Mouse (Mus musculus): Measurements from ENCODE around the gene Synm.

Gene Synm

DNA sequence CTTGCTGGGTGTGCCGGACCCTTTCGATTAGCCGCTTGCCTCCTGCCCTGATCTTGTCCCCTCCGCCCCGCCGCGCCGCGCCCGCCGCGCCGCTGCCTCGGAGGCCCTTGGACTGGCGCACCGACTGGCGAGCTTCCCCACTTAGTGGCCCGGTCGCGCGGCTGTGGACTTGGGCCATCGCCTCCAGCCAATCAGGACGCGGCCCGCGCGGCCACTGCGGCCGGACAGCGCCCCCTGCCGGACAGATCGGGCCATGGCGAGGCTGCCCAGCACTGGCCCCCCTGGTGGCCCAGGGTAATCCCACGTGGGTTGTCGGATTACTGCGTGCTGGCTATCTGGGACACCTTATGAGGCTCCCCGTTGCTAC, at the start of gene Synm:
Gene Synm (minus strand): TSS at position 114 of the 367 bp plus-strand sequence.
- peak; percentile 86 for DNase-seq

DNA sequence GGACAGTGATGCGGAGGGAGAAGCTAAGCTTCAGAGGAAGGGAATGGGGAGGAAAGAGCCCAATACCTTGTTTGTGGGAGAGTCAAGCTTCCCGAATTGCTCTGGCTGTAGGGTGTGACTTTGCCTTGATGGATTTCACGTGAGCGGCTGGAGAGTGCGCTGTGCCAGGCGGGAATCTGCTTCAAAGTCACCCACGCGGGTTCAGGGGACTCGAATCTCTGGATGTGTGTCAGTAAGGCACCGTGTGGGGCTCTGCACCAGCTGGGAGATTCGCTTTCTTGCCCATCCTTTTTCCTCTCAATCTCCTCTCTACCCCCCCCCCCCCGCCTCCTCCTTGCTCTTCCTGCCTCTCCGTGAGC, 44.3 kb upstream of the Synm start:
- DNase-seq, result no peak

DNA sequence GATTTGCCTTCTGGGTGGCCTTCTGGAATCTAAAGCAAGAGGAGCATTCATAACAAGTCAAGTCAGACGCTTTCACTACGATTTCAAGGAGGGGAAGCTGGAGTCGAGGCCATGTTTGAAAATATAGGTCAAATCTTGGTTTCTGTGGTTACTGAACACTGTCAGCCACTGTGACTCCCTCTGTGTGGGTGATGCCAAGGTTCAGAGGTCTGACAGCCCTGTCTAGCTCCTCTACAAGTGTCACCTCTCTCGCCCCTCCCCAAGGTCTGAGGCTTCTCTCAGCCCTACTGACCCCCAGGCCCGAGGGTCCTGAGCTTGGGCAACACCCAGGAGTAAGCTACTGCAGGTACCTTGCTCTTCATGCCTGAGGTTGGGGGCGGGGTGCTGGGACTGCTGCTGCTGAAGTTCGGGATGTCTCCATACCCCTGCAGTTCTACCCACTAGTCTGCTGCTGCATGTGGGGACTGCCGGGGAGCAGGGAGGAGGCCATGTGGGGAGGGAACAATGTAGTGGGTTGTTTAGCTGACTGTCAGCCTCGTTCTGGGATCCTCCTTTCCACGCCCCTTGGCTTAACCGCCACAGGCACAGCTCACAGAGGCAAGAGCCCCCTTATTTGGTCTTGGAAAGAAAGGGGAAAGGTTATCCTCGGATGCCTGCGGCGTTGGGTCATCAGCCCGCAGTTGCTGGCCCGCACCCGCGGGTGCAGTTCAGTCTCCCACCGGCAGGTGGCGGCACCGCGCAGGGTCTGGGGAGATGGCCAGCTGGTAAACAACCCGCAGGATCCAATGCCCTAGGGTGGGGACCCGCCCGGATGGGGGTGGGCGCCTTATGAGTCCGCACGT, 43.7 kb upstream of the Synm start:
- DNase-seq, result peak; percentile 88

DNA sequence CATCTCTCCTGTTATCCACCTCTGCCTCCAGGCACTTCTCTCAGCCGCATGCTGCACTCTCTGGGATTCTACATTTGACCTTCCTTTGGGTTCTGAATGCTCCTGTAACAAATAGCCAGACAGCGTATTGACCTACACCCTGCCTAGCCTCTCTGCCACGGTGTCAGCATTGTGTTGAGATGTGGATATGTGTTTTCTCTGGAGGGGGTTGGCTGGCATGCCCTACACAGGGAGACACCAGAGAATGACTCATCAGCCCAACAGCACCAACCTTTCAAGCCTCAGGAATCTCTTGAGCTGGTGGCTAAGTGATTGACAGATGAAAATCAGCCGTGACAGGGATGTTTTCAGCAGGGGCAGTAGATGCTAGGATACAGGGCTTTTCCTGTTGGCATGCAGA, 41.5 kb upstream of the Synm start:
- DNase-seq, result no peak

DNA sequence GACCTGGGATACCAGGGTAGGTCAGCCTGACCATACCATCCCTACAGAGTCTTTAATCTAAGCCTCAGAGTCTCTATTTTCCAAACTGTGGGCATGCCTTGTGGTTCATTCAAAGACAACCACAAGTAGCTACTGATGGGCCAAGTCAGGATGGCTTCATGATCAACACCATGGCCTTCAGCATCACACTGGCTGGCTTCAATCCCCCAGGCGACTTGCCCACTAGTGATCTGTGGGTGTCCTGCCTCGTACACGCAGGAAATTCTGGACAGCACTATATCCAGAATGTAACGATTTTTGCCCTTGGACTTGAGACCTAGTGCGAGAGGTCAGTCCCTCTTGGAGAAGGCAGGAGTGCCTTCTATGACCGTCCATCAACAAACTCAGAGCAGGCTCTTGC, 41.0 kb upstream of the Synm start:
- DNase-seq, result no peak

DNA sequence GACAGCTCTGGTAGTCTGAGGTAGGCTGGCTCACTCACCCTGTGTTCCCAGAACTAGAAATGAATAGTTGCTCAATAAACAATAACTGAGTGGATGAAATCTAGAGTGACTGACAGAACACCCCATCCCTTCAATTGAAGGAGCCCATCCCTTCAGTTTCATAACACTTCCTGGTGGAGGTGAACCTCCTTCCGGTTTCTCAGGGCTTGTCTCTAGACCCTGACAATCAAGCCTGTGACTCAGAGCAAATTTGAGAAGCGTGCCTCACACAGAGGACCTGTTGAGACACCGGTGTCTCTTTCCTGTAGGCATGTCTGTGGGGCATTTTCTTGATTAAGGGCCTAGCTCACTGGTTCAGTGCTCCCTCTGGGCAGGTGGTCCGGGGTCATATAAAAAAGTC, 38.9 kb upstream of the Synm start:
- no peak for DNase-seq

DNA sequence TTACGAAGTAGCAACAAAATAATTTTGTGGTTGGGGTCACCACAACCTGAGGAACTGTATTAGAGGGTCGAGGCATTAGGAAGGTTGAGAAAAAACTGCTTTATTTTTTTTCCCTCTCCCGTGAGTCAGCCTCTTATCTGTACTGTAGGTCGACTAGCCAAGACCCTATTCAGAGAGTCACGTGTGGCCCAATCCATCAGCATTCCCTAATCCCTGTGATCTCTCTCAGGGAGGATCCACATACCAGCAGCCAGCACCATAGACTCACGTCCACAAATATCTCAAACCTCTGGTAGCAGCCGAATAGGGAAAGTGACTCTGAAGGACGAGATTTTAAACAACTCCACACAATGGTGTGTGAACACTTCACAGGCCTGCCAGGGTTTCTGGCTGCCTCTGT, 37.5 kb upstream of the Synm start:
- no peak for DNase-seq

DNA sequence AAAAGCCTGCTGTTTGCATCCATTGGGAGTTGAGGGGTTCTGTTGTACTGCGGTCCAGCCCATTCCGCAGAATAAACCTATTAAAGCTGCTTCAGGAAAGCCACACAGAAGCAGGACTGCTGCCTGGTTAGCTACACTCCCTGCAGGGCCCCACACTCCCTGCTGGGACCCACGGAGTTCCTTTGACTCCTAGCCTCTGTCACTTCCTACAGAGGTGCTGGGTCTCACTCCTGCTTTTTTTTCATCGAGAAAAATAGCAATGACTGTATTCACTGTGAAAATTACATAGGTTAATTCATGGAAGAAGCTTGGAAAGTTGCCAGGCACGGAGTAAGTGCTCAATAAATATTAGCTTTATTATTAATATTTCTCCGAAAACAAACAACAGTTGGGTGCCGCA, 33.9 kb upstream of the Synm start:
- DNase-seq, result no peak

DNA sequence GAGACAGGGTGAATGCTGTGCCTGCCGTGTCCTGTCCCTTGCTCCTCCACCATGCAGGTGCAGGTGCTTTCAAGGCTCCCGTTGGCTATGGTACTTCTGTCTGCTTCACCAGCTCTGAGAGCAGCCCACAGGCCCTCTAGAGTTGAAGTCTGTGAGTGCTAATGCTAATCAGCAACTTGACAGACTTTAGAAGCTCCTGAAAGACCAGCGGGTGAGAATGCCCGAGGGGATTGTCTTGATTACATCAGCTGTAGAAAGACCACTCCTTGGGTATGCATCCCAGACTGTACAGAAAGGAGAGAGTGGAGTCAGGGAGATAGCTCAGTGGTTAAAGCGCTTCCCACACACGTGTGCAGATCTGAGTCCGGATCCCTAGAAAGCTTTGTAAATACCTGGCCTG, 31.7 kb upstream of the Synm start:
- DNase-seq, result no peak

DNA sequence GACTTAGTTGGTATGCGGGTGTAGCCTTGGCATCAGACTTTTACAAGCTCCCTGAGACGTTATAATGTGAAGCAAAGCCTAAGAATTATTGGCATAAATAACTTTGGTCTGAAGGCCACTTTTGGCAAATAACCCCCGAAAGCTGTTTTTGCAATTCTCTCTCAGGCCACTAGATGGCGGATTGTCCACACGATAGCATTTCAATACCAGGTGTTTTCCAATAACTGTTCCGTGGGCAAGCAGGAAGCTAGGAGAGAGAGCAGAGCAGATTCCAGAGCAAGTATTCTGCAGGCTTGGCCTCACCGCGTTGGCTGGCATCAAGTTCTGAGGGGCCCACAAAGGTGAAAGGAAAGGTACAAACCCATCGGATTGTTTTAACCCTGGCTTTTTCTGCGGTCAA, 29.2 kb upstream of the Synm start:
- DNase-seq, result peak; percentile 71

DNA sequence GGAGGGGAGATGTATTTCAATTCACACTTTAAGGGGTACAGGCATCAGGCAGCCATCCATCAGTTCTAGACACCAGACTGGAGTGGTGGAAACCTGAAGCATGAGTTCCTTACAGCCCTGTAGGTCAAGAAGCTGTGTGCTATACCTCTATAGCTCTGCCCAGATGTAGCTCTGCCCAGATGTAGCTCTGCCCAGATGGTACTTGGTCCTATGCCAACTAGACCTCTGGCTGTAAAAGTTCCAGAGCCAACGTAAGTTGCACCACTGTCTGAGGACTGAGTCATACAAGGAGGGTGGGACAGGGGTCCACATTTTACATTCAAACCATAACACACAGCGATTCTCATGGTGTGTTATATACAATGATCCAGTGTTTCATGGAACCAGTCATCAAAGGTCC, 28.3 kb upstream of the Synm start:
- DNase-seq, result no peak

DNA sequence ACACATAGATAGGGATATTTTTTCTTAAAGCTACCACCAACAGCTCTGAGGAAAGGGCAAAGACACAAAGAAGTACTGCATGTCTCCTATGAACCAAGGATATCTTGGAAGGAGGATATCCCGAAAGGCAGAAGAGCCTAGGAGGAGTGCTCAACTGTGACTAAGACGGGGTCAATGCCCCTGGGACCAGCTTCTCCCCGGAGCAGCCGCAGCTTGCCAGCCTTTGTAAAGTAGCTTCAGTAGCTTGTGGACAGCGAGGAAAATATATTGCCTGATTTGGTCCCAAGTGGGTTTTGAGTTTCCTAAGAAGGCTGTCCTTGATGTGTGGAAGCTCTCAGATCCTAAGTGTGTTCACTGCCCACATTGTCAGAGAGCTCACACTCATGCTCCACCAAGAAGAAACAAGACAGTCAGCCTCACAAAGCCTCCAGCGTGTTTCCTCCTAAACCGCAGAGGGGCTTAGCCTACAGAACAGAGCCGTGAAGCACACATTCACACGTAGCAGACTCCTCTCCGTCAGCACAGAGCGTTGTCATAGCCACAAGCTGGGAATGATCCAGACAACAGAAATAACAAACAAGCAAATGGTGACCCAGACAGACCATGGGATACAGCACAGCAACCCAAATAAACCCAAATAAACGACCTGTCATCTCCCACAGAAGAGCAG, 17.2 kb upstream of the Synm start:
- DNase-seq, result no peak

DNA sequence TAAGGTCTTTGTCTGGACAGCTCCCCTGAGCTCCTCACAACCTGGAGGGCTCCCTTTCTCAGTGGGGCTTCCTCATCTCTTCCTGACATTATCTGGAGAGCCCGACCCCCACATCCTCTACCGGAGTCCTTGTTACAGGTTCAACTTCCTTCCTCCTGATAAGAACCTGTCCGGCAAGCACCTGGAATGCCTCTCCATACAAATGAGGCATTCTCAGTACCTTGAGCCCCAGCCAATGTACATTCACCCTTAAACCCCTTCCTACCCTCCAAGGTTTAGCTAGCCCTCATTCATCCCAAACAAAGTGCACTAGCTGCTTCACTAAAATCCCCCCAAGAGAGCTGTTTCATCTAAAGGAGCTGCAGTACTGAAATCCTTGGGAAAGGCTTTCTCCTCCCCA, 16.1 kb upstream of the Synm start:
- no peak for DNase-seq

DNA sequence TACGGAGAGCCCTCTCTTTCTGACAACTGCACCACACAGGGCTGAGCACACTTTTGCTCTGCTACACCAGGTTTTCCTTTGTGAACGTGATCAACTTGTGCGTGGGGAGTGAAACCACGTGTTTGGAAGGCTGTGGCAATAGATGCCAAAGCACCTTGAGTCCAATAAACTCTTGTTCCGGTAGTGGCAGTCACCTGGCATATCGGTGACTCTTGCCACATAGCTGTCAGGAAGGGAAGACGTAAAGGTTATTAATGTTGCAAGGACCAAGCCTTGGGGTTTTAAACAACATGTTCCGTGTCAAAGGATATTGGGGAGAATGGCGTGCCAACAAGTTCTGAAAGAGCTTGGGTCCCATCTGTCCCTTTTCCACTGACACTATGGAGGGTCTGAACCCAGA, 12.7 kb upstream of the Synm start:
- DNase-seq, result no peak

DNA sequence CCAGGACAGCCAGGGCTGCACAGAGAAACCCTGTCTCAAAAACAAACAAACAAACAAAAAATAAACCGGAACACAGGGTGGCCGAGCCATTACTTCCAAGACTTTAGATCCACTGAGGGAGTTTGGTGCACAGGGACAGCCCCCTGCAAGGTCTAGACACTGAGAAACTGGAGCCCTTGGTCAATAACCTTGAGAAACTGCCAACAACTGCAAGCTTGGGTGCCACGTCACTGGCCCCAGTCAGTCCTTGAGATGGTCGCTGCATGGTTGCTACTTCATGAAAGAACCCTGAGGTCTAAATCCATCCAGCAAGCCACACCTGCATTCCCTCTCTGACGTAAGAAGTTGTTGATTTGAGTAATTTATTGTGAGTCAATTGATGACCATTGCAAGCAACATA, 9.9 kb upstream of the Synm start:
- no peak for DNase-seq

DNA sequence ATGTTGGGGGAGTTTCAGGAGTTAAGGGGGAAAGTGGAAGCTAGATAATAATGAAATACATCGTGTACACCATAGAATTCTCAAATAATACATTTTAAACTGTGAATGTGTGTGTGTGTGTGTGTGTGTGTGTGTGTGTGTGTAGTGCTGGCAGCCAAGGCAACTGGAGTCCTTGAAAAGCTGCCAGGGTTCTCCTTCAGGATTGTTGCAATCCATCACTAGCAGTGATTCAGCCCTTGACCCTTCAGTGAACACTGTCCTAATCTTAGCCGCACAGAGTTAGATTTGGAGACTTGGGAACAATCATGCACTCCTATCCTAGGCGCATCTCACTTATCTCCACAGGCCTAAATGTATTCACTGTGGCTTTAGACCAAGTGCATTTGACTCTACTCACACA, 8.6 kb upstream of the Synm start:
- no peak for DNase-seq

DNA sequence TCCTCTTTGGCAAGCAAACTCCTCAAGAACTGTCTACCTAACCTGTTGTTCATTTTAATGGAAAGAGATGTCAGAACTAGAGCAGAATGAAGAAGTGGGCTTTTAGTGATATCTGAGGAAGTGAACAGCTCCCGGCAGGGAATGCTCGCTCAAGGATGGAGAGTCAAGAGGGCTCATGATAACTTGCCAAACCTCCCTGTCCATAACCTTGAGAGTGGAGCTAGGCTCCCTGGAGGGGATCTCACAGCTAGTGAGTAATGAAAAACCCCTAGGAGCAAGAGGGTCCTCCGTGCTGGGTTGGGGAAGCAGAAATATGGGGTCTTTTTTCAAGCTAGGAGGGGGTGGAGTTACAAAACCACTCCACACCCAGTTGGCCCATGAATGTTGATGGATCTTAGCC, 4.1 kb upstream of the Synm start:
- no peak for DNase-seq

DNA sequence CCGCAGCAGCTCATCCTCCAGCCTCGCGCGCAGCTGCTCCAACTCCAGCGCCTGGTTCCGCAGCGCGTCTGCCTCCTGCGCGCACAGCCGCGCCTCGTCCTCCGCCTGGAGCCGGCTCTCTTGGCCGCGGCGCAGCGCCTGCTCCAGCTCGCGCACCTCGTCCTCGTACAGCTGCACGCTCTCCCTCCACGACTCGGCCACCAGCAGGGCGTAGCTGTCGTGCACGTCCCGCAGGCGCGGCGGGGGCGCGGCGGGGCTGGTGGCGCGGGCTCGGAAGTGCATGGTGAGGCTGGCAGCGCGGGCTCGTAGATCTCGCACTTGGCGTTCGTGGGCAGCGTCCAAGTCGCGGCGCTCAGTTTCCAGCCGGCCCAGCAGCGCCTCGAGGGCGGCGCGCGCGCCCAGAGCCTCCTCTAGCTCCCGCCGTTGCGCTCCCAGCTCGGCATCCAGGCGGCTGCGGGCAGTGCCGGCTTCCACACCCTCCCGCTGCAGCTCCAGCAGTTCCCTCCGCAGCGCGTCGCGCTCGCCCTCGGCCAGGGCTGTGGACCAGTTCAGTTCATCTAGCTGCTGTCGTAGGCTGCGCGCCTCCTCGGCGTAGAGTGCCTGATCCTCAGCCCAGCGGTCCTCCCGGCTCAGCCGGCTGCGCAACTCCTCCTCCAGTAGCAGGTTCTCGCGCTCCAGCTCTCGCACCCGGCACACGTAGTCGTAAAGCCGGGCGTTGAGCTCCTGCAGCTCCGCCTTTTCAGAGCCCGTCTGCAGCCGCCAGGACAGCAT, 499 bp downstream of the Synm start:
- DNase-seq, result peak; percentile 57

DNA sequence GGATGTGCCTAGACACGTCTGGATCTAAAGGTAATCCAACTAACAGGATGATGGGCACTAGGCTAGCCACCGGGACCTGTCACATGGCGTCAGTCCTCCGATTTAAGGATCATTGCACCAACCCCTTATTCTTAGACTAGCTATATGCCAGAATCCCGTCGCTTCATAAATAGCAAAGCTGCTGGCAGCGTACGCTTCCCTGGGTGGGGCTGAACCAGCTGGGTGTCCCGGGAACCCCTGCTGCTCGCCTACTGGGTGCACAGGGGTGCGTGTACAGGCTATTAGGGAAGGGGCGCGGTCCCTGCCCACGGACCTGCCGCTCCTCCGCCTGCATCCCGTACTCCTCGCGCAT, 1.1 kb downstream of the Synm start:
- no peak for DNase-seq

DNA sequence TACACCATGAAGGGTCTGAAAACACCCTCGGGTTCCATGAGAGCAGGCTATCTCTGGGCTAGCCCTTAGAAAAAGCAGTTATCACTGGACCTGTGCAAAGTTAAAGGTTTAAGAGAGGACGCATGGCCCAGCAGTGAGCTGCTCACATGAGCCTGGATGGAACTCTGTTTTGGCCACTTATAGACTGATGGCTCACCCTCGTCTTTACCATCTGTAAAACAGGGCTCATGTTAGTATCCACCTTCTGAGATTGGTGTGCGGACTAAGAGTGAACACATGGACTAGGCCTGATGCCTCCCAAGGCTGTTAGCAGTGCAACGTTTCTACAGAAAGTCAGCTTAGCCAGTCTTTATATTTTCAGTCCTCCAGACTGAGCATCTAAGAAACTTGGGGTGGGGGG, 2.9 kb downstream of the Synm start:
- no peak for DNase-seq

DNA sequence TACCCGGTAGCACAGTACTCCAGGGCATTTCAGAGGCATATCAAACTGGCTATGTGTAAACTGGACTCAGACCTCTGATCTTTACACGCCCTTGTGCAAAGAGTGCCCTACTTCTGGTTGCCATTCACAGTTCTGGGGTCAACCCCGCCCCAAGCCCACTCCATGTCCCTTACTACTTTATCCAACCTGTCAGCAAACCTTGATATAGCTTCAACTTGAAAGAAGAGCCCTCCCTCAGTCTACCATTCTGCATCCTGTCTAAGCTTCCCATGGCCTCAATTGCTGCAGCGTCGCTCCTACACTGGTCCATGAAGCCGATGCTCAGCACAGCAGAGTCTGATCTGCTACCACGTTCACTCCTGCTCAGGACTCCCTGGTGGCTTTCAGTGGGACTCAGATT, 4.2 kb downstream of the Synm start:
- DNase-seq, result no peak

DNA sequence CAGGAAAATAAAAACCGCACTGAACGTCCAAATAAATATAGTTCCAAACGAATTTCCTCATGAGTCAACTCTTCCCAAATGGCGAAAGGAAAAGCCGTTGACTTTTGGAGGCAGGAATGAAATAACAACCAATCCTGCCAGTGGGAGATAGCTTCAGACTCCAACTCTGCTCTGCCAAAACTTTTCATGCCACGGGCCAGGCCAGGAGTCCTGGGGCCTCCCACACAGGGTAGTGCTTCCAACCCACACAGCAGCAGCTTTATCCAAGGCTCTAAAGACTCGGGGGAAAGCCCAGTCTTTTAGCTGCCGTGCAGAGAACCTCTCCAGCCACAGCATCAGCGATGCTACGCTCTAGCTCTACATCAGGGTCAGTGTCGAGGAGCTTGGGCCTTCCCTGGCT, 4.9 kb downstream of the Synm start:
- DNase-seq, result no peak

DNA sequence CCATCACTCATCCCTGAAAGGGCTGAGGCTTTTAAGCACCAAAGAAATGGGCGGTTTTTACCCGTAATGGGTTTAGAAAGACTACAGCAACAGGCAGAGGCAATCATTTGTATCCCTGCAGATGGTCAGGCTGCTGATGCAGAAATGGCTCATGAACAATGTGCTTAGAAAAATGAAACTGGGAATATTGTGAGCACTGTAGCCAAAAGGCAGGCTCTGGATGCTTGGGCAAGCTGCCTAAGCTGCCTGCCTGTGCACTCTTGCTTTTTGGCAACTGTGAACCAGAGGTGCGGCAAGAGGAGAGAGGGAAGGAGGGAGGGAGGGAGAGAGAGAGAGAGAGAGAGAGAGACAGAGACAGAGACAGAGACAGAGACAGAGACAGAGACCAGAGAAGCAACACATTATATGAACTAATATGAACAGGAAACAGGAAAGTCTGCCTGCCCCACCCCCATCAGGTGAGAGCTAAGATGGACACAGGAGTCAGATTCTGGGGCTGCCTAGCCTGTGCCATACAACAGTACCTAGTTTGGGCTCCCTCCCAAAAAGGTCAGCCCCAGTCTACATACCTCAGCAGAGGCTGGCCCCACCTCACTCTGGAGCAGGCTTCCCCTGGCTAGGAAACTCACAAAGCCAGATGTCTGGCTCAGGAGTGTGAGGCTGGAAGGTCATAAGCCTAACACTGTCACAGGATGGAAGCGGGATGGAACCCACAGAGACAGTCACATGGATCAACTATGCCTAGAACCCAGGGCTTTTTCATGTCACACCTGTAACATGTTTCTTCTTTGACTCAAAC, 9.9 kb downstream of the Synm start:
- DNase-seq, result no peak
